Mouse (Mus musculus) kidney, adult 8-10 months (tissue): Measurements from ENCODE around the gene Zfp266.
"Not testable (repeated sequence)": the region's sequence is repeated elsewhere in the genome, so short reads cannot be mapped to it uniquely, and the experiment has no call there.

Source experiments
- DNase-seq, 2 experiments: peaks; one replicate each; pipeline ENCODE4 v3.0.0; 2022

Zfp266 gene

GRCm38 (mm10) chr9:20521306-20521957 is at the start of gene Zfp266:
Gene Zfp266, minus strand, starts transcription at chr9:20521417.
- peak; percentile 82 to 92 for DNase-seq

- DNase-seq: not testable (repeated sequence)
Measured at GRCm38 (mm10) chr9:20565326-20566030, 44.3 kb upstream of the Zfp266 start.

GRCm38 (mm10) chr9:20562177-20562576 is 41.0 kb upstream of the Zfp266 start:
- no peak for DNase-seq

- DNase-seq: no peak
Measured at GRCm38 (mm10) chr9:20552698-20553097, 31.5 kb upstream of the Zfp266 start.

- no peak for DNase-seq
Measured at GRCm38 (mm10) chr9:20551781-20552275, 30.6 kb upstream of the Zfp266 start.

GRCm38 (mm10) chr9:20545151-20545550 is 23.9 kb upstream of the Zfp266 start:
- DNase-seq: peak; percentile 14 to 48

- DNase-seq: peak; percentile 78 to 82
Measured at GRCm38 (mm10) chr9:20544070-20544821, 23.0 kb upstream of the Zfp266 start.

GRCm38 (mm10) chr9:20543496-20543895 is 22.3 kb upstream of the Zfp266 start:
- no peak for DNase-seq

- DNase-seq: no peak
Measured at GRCm38 (mm10) chr9:20536598-20536997, 15.4 kb upstream of the Zfp266 start.

GRCm38 (mm10) chr9:20534326-20534926 is 13.2 kb upstream of the Zfp266 start:
- no peak for DNase-seq

- no peak for DNase-seq
Measured at GRCm38 (mm10) chr9:20520531-20521210, 546 bp downstream of the Zfp266 start.

- DNase-seq: no peak
Measured at GRCm38 (mm10) chr9:20519949-20520348, 1.3 kb downstream of the Zfp266 start.

GRCm38 (mm10) chr9:20518708-20519107 is 2.5 kb downstream of the Zfp266 start:
- no peak for DNase-seq

- DNase-seq: no peak
Measured at GRCm38 (mm10) chr9:20517727-20518126, 3.5 kb downstream of the Zfp266 start.

GRCm38 (mm10) chr9:20514016-20514415 is 7.2 kb downstream of the Zfp266 start:
- no peak for DNase-seq

- DNase-seq: no peak
Measured at GRCm38 (mm10) chr9:20512714-20513113, 8.5 kb downstream of the Zfp266 start.

- no peak for DNase-seq
Measured at GRCm38 (mm10) chr9:20511645-20512044, 9.6 kb downstream of the Zfp266 start.

- DNase-seq: no peak
Measured at GRCm38 (mm10) chr9:20510346-20510745, 10.9 kb downstream of the Zfp266 start.

GRCm38 (mm10) chr9:20509676-20510075 is 11.5 kb downstream of the Zfp266 start:
- no peak for DNase-seq

GRCm38 (mm10) chr9:20504801-20505200 is 16.4 kb downstream of the Zfp266 start:
- peak; percentile 42 to 57 for DNase-seq

- no peak for DNase-seq
Measured at GRCm38 (mm10) chr9:20493281-20493680, 27.9 kb downstream of the Zfp266 start.

- DNase-seq: peak; percentile 69 to 83
Measured at GRCm38 (mm10) chr9:20492527-20493233, 28.5 kb downstream of the Zfp266 start, which contains the start of gene Zfp426. Gene Zfp426, minus strand, starts transcription at chr9:20492746.
